Mouse (Mus musculus) brain, adult 2 months (tissue): ENCODE data around the gene Morc3.
"Not testable (repeated sequence)": the region's sequence is repeated elsewhere in the genome, so short reads cannot be mapped to it uniquely, and the experiment has no call there.

Experiments used
- DNase-seq: peaks from one replicate; pipeline ENCODE4 v3.0.0; 2011; ENCODE audit warnings: low read depth, low spot score

The Morc3 gene

DNA sequence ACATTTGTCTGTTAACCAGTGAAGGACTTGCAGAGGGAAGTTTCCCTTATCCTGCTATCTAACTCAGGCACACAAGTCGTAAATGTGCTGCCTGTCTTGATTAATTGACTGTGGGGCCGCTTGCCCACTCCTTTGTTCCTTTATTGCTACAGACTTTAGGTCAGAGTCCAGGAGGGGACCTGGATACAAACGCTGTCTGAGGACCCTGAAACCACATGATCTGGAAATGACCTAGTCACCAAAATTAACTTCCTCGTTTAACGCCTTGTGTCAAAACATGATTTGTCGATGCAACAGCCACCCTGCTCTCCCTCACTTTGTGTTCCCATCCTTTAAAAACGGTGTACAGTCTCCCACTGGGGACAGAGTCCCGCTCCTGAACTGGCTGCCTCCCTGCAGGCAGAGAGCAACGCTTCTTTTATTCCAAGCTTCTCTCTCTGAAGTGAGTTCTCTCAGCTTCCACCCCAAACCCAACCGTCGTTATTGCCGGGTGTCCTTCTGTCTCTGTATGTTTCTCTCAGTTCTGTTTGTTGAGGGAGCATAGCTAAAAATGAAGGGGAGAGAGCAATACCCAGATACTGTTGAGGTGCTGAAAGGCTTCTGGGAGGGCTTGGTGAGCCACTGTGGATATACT, 13.1 kb upstream of the Morc3 start:
- no peak for DNase-seq

DNA sequence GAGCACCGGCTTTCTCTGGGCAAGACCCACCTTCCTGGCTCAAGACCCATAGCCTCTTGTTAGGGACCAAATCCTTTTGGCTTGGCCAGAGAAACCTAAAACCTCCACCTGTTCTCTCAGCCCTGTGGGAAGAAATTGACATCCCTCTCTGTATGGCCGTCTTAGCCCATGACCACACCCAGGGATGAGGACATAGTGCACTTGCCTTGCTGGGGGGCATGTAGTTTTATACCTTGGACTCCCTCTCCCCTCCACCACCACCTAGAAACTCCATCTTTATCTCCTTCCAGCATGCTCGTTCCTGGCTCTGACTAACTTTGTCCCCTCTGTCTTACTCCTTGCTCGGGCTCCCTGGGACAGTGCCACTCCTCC, 12.6 kb upstream of the Morc3 start:
- DNase-seq, result no peak

DNA sequence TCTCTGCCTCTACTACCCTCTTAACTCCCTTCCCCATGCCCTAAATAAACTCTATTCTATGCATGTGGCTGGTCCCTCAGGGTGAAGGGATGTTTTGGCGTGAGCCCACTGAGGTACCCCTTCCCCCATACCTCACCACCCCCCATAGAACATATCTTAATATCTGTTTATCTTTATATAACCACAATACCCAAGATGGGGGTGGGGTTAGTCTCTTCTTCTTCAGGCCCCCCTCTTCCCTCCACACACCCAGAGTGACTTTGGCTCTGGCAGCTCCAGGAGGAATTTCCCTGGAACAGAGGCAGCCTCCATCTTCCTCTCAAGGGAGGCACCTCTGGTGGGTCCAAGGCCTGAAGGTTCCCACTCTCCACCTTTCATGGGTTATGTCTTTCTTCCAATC, 11.9 kb upstream of the Morc3 start:
- DNase-seq, result no peak

DNA sequence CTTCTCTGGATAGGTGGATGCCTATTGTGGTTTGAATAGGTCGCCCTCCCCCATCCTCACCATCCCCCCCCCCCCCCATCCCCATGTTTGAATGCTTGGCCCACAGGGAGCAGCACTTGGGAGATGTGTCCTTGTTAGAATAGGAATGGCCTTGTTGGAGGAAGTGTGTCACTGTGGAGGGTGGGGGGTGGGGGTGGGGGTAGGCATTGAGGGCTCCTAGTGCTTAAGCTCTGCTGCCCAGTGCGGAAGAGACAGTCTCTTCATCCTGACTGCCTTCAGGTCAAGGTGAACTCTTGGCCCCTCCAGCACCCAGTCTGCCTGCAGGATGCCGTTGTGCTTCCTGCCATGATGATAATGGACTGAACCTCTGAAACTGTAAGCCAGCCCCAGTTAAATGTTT, 10.2 kb upstream of the Morc3 start:
- DNase-seq, result no peak

DNA sequence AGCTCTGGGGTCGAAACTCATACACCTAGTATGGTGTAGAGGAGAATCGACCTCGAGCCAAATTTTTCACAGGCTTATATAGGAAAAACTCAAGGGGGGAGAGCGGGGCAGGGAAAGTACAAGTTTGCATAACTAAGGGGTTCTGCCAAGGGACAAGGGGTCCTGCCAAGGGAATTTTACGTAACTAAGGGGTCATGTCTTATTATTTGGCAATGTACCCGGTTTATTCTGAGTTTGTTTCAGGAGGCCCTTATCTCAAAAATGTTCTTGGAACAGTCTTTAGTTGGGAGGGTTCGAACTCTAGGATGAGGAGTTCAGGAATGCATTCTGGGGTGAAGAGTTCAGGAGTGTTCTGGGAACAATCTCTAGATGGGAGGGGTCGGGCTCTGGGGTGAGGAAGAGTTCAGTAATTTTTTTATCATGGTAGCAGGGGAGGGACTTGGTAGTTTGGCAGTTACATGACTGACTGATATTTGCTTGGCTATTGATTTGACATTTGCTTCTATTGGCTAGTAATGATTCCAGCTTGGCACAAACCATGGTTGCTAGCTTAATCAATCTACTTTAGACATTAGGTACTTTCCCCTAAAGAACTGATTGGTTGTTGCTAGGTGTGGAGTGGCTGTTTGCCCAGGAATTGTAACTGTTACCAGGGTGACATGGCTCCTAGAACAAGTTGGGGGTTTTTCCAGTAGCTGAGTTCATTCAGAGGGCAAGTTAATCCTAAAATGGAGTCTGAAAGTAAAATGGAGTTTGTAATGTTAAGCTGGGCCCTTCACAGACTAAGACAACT, 9.3 kb upstream of the Morc3 start:
- not testable (repeated sequence) for DNase-seq

DNA sequence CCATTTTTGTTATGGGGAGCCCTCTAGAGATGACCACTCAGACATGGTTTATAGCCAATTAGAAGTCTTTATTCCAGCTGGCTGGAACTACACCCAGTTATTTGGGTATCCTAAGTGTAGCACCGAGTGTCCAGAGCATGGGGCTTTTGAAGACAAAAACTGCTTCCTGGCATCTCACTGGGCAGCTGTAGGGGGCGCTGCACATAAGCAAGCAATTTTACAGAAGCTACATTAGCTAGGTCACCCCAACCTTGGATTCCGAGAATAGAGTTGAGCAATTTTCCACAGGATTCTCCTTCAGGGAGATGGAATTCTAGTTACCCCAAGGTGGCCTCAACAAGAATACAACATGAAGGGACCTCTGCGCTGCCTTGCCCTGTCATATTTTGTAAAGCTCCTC, 7.1 kb upstream of the Morc3 start:
- DNase-seq, result no peak

DNA sequence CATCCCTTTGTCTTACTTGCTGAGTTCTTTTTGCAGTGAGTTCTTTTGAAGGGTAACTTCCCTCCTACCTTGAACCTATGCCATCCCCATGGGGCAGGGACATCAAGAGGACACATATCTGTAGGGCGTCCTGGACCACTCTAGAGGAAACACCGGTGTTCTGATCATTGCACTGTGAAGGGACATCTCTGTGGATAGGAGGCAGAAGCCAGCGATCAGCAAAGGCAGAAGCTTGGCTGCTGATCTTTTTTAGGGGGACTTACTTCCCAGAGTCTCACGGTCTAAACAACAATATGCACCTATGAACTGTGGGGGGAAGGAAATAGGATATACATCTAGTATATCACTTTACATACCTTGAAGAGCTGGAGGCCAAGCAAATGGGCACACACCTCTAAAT, 6.5 kb upstream of the Morc3 start:
- no peak for DNase-seq

DNA sequence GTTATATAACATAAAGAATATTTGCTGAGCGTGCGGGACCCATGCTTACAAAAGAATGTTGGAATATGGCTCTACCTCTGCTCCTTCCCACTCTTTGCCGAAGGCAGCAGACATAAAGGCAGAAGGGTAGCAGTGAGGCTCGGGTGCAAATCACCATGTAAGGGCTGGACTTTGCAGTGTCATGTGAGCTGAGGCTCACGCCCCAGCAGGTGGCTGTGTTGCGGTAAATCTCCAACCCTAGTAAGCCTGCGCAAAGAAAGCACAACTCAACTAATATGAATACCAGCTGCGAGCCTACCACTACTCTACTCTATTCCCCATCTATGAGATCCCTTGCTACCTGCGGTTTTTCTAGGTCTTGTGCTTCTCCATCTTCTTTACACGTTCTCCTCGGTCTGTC, 5.9 kb upstream of the Morc3 start:
- DNase-seq, result no peak

DNA sequence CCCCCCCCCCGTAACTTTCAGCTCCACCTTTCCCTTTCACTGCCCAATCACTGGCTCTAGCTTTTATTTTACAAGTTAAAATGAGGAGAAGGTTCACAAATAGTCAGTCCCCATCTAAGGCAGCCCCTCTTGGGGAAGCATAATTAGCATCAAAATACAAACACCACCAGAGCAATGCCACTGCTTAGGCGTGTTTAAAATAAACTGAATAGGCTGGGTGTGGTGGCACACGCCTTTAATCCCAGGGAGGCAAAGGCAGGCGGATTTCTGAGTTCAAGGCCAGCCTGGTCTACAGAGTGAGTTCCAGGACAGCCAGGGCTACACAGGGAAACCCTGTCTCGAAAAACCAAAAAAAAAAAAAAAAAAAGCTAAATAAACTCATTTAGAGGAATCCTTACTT, 5.4 kb upstream of the Morc3 start:
- not testable (repeated sequence) for DNase-seq

DNA sequence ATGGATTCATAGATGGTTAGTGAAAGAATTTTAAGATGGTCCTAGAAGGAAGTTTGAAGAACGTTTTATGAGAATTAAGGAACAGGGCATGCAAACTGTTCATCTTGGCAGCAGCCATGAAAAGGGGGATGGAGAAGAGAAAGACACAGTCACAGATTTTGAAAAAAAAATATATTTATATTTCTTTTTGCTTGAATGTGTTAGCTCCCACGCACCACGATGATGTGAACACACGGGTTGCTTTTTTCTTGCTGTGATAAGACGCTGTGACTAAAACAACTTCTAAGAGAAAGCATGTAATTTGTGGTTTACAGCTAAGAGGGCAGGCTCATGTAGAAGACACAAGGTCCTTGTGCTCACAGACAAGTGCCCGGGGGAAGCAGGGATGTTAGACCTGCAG, 5.0 kb upstream of the Morc3 start:
- DNase-seq, result peak; percentile 64

DNA sequence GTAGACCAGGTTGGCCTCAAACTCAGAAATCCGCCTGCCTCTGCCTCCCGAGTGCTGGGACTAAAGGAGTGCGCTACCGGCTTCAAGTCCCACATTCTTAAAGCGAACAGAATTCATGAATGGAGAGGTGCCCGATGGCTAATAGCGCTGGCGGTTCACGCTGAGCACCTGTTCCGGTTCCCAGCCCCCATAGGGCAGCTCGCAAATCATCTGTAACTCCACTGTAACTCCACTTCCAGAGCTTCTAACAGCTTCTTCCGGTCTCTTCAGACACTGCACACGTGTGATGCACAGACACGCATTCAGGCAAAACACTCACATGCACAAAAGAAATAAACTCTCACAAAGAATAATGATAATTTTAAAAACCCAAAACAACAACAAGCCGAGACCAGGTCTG, 2.4 kb upstream of the Morc3 start:
- no peak for DNase-seq

DNA sequence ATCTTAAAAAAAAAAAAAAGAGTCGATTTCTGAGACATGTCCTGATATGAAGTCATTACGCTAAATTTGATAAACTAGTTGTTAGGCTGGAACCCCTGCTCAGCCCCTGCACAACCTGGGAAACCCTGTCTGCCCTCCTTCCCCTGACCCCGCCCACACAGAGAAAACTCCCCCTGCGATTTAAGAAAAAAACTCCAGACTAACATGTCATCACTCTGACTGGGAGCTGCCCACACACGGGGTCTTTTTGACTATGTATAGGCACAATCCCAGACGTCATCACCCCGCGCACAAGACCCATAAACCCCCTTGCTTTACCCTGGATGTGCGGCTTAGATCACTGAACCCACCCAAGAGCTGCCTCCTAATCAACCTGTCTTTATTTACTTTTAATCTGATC, 1.9 kb upstream of the Morc3 start:
- DNase-seq, result no peak

DNA sequence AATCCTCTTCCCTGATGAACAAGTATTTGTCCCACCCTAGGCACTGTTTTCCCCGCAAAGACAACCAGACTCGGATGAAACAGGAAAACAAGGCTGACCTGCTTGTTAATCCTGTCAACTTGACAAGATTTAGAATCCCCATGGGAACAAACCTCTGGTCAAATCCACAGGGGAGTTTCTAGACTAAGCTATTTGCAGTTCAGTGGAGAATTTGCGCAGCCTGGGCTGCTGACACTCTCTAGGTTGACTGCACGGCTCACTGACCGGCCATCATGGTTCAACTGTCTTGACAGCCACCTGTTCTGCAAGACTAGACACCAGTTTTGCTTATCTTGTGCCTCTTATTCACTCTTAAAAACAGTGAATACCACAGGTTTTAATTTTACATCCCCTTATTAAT, 1.0 kb upstream of the Morc3 start:
- DNase-seq, result no peak

DNA sequence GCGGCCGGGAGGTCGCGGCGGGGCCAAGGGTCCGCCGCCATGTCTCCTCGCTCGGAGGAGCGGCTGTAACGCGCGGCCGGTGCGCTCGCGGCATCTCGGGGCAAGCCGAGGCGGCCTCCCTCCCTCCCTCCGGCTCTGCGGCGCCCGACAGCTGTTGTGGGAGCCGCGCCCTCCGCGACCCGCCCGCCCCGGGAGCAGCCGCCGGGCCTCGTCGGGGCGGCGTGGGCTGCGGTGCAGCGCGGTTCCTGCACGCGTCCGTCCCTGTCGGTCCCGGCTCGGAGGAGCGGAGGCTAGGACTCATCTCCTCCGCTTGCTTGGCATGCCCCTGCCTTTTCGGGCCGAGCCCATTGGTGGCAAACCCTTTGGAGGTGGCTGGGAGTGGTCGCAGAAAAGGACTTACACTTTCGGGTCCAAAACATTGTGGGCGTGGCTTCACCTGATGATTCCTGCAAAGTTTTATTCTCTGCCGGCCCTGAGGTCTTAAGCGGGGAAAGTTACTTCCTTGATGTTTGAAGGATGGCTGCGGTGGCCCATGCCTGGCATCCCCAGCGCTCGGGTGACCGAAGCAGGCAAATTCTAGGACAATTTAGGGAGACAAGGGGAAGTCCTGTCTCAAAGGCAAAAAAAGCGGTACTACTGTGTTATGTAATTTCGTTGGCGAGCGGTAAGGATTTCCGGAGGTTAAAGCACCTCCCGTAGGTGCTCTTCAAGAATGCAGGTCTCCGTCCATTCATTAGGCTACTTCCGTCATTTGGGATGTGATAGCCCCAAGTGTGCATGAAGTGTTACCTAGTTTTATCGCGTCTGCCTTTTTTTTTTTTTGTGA, 743 bp downstream of the Morc3 start:
- peak; percentile 48 for DNase-seq

DNA sequence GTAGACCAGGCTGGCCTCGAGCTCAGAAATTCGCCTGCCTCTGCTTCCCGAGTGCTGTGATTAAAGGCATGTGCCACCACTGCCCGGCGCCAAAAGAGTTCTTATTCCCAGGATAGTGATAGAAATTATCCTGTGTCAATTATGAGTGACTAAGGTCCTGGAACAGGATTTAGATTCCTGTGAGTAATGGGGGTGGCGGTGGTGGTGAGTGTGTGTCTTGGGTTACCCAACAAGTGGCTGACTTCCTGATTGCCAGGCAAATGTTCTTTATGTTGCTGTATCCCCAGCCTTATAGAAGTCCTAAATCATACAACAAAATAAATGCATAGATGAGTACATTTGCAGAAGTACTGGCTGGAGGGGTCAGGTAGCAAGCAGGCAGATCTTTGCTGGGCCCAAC, 1.6 kb downstream of the Morc3 start:
- no peak for DNase-seq

DNA sequence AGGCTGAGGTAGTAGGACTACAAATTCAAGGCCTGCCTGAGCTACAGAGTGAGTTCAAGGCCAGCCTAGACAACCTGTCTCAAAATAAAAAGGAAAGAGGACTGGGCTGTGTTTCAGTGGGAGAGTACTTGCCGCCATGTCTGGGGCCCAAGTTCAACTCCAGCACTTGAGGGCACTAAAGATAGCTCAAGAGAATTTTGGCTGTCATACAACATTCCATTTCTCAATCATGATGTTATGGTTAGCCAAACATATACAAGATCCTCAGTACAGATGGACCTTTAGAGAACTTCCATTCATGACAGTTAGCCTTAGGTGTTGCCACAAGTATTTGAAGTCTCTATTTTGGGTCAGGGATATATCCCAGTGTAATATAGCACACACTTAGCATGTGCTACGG, 2.2 kb downstream of the Morc3 start:
- no peak for DNase-seq

DNA sequence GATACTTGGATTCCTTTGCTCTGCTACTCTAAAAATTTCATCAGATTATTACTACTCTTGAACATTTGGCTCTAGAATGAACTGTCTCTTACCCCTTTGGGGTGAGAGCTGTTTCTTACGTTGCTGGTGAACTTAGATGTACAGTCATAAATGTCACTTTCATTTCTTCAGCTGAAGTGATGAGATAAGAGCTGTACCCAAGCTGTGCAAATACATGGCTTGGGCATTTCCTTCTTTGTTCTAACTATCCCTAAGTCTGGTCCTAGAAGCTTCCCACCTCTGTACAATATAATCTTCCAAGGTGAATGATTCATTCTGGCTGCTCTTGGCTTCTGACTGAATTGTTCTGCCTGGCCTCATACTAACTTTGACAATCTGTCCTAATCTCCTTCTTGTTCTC, 7.1 kb downstream of the Morc3 start:
- no peak for DNase-seq

DNA sequence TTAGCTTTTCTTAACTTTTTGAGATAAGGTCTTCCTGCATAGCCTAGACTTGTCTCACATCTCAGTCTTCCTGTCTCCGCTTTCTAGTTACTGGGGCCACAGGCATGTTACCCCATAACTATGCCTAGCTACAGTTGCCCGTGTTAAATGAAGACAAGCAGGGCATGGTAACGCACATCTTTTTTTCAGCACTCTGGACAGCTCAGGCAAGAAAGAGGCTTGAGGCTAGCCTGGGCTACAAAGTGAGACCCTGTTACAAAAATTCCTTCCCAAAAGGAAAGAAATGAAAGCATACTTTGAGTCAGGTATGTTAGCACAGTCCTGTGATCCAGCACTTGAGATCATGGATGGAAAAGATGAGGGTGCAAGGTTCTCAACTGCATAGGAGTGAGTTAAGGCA, 18.6 kb downstream of the Morc3 start:
- DNase-seq, result no peak

DNA sequence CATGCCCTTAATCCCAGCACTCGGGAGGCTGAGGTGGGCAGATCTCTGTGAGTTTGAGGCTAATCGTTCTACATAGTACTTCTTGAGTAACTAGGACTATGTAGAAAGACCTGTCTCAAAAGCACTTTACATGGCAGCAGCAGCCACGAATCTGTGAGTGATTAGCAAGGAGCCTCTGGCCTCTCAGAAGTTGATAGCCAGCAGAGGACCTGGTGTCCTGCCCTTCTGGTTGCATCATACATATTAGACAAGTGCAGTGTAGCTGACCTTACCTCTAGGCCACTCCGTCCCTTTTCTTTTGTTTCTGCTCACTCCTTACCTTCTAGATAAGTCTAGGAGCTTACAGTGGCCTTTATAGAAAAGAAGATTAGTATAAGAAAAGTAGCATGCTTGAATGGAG, 28.0 kb downstream of the Morc3 start:
- no peak for DNase-seq

DNA sequence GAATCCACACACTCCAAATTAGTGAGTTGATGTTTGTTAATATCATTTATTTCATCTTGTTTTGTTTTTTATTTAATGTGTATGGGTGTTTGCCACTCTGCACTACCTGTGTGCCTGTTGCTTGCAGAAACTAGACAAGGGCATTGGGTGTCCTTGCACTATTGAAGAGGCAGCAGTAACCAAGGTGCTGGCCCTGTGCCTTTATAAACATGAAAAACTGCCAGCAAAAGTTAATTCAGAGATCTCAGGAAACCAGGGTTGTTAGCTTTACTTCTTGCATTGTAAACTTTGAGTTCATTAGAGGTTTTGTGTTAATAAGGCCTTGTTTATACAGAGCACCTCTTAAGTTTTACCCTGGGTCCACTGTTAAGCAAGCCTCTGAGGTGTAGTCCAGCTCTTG, 28.8 kb downstream of the Morc3 start:
- DNase-seq, result no peak

DNA sequence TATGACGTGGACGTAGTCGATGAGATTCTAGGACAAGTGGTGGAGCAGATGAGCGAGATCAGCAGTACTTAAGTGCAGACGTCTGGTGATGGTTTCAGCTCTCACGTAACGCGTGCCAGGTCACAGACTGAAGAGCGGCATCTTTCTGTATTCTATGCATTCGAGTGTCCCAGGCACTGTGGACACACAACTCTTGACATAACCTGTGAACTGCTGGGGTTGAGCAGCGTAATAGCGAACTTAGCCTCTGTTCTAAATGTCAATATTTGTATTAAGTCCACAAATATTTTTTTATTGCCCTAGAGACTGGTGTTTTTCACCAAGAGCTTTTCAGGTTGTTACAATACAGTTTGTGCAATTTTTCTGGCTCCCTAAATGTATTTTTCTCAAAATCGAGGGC, 42.9 kb downstream of the Morc3 start:
- DNase-seq, result no peak

DNA sequence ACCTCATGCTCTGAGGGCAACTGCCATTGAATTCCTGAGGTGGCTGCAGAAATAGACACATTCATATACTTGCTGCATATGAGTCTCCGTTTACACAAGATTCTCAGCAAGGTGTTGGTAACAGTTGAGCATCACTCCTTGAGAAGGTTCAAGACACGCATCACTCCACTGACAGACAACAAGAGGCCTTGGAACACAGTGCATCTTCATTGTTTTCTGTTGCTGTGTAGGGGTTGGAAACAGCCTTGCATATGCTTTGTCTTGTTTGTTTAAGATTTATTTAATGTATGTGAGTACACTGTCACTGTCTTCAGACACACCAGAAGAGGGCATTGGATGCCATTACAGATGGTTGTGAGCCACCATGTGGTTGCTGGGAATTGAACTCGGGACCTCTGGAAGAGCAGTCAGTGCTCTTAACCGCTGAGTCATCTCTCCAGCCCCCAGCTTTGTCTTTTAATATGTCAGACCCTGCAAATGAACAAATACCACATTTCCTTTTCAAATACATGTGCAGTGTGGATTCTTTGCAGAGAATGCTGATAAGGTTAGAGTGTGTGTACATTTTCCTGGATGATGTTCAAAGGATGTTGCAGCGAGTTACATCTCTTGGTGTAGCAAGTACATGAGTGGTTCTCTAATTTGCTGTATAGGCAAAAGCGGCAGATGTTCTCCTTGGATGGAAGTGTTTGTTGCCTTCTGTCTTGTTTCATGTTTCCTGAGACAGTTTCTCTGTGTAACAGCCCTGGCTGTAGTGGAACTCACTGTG, 45.9 kb downstream of the Morc3 start:
- DNase-seq, result peak; percentile 22
